Mouse (Mus musculus): Measurements from ENCODE around the gene Timp3. TPM values are rescaled to one million over a fixed set of nuclear protein-coding genes. Genes with fewer than 3 reads are reported as not detected.
A peak's percentile ranks its signal among the peaks of the same experiment; 100 is the strongest.

The Timp3 gene
- total RNA-seq, 2 experiments from 2014 or later: 511 to 546 TPM

- DNase-seq (ENCODE audit: low spot score in 2 of 2): no peak
Measured at GRCm38 (mm10) chr10:86323275-86323994, 23.3 kb downstream of the Timp3 start.

- no peak for DNase-seq (ENCODE audit: low spot score in 2 of 2)
Measured at GRCm38 (mm10) chr10:86325272-86325671, 25.1 kb downstream of the Timp3 start.

- DNase-seq (ENCODE audit: low spot score in 2 of 2): no peak
Measured at GRCm38 (mm10) chr10:86328143-86328542, 28.0 kb downstream of the Timp3 start.

DNA sequence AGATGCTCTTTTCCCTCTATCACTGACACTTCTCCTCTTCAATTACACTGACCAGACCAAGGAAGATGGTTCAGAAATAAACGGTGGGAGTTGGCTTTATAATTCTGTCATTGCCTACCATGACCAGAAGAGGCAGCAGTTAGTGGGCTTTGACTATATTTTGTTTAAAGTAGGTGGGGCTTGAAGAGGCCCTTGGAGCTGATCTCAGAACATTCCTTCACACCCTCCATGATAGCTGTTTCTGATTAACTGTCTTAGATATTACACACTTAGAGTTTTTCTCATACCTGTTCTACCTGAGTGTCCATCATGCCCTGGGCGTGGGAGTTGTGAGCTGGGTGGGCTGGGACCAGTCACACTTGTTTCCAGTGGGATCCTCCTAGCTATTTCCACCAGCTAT, 28.5 kb downstream of the Timp3 start:
- DNase-seq (ENCODE audit: low spot score in 2 of 2): no peak

DNA sequence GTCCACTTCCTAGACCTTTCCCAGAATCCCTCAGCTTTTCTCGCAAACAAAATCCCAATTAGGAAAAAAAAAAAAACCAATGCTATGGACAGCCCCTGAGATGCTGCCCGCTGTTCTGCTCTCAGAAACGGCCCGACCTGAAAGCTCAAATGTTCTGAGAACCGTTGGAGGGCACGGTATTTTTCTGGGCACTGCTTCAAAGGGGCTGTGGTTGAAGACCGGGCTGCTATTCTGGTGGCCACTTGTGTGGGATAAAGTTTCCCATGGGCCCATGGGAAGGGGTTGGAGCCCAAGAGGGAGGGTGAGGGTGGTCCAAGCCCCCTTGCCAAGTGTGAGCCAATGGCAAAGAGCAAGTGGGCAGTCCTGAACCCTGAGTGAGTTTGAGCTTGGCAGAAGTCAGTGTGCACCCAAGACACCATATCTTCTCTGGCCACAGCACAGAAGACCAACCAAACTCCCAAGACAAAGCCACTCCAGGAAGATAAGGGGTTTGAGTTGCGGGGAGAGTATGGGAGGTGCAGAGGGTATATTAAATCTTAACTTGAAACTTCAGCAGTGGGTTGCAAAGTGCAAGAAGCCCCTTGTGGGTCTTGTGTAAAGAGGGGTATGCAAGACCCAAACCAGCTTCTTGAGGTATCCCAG, 29.2 kb downstream of the Timp3 start:
- DNase-seq (ENCODE audit: low spot score in 2 of 2): no peak

- no peak for DNase-seq (ENCODE audit: low spot score in 2 of 2)
Measured at GRCm38 (mm10) chr10:86330993-86331680, 31.0 kb downstream of the Timp3 start.

GRCm38 (mm10) chr10:86331681-86332281, 31.6 kb downstream of the Timp3 start:
- no peak for DNase-seq (ENCODE audit: low spot score in 2 of 2)

GRCm38 (mm10) chr10:86332942-86333341, 32.8 kb downstream of the Timp3 start:
- DNase-seq (ENCODE audit: low spot score in 2 of 2): no peak

DNA sequence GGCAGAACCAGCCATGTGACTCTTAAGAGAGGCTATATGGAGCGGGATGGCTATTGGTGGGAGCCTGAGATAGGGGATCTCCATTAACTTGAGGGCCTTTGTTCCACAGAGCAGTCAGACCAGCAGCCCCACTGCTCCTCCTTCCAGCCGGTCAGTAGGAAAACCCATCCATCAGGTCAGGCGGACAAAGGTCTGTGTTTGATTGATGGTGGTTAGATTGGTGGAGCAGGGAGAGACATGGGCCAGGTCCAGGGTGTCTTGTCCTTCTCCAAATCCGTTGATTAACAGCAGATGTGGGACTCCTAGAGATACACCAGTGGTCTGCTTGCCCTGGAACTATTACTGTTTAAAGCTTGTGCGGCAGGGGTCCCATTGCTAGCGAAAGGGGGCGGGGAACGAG, 34.4 kb downstream of the Timp3 start:
- no peak for DNase-seq (ENCODE audit: low spot score in 2 of 2)

GRCm38 (mm10) chr10:86336506-86336905, 36.3 kb downstream of the Timp3 start:
- DNase-seq (ENCODE audit: low spot score in 2 of 2): no peak

DNA sequence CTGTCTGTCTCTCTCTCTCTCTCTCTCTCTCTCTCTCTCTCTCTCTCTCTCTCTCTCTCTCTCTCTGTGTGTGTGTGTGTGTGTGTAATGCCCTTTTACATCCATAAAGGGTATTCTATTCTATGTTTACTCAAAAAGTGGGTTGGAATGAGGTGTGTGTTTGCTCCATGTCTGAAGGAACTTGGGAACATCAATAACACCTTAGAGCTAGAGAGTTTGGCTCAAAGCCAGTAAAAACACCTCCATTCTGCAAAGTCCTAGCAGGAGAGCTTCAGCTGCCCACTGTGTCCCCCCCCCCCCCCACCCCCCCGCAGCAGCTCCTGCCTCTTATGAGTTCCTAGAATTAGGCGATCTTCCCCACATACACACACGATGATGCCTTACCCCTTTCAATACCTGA, 37.1 kb downstream of the Timp3 start:
- DNase-seq (ENCODE audit: low spot score in 2 of 2): no peak

DNA sequence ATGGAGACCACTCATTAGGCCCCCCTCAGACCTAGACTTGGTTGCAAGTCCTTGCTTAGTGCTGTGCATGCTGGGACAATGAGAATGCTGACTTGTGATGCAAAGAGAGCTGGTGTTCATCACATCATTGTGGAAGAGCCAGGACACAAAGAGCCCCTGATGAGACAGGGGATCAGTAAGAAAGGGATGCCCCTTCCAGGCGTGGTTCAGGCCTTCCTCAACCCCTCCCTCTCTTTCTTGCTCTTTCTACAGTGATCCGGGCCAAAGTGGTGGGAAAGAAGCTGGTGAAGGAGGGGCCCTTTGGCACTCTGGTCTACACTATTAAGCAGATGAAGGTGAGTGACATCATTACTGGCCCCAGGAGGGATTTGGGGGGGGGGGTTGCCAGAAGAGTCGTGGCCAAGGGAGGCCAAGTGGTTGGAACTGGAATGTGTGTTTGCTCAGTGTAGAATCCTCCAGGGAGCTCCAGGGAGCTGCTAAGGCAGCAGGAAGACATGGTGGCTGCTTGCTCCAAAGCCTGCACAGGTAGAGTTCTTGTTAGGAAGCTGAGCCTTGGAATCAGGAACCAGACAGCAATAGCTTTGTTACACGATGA, 38.0 kb downstream of the Timp3 start:
- DNase-seq (ENCODE audit: low spot score in 2 of 2): no peak

- DNase-seq (ENCODE audit: low spot score in 2 of 2): no peak
Measured at GRCm38 (mm10) chr10:86339121-86339520, 38.9 kb downstream of the Timp3 start.

- peak; percentile 74 to 84 for DNase-seq (ENCODE audit: low spot score in 2 of 2)
Measured at GRCm38 (mm10) chr10:86339649-86340379, 39.6 kb downstream of the Timp3 start.

DNA sequence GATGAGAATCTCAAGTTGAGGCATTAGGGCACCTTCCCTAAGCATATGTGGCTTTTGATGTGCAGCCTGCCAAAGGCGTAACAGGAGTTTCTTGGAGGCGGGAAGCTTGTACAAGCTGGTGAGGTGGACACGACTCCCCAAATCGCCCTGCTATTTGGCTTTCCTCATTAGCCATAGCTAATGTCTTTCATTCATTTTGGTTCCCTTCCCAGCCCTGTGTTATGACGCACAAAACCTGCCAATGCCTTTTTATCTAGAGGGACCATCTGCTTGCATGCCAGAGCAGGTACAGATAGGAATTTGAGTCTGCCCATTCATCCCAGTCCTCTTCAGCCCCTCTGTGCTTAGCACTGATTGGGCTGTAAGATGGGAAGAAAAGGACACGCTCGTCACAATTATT, 40.2 kb downstream of the Timp3 start:
- DNase-seq (ENCODE audit: low spot score in 2 of 2): peak in 1 of 2 experiments; percentile 4

DNA sequence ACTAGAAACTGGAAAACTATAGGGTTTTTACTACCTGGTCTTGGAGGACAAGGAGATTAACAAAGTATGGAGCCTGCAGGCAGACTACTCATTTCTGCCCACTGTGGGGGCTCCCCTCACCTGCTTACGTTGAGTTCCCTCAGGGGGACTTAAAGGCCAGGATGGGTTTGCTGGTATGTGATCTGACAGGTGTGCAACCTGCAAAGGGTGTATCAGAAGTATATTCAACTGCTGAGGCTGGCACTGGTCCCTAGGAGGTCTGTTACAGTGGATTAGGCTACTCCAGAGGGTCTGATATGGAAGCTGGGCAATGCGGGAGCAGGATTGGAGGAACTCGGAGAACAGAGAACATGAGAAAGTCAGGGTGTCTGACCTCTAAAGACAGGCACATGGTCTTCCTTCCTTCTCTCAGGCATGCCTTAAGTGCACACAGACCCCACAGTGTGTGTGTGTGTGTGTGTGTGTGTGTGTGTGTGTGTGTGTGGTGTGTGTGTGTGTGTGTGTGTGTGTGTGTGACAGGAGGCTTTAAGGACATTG, 40.9 kb downstream of the Timp3 start:
- peak in 1 of 2 experiments; percentile 11 for DNase-seq (ENCODE audit: low spot score in 2 of 2)

DNA sequence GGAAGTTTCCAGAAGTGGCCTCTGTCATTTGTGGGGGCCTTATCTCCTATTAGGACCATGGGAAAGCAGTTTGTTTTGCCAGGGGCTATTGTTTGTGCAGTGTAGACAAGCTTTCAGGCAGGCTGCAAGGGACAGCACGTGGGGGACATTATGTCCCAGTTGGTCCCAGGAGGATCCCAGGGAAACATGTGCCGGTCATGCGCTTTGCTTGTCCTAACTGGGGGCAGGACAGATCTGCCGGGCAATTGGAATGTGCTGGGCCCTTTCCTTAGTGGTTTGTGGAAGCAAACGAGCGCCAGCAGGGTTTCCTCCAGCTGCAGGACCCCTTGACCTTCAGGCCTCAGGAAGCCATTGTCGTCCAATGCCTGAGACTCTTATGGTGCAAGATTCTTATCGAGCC, 41.4 kb downstream of the Timp3 start:
- peak; percentile 36 to 56 for DNase-seq (ENCODE audit: low spot score in 2 of 2)

DNA sequence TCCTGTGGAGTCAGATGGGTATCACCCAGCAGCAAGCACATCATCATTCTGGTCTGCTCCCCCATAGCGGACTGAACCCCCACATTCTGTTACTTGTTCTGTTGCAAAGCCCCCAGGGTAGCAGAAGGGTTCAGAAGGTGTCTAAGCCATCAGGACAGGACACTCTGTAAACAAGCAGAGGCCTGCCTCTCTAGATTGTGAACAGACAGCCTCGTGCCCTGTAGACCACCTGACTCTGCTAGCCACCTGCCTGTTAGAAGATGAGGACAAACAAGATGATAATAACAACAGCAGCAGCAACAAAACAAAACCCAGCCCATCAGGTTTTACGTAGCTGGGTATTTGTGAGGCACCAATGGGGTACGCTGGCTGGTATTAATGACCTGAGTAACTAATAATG, 42.0 kb downstream of the Timp3 start:
- no peak for DNase-seq (ENCODE audit: low spot score in 2 of 2)

- DNase-seq (ENCODE audit: low spot score in 2 of 2): no peak
Measured at GRCm38 (mm10) chr10:86342713-86343112, 42.5 kb downstream of the Timp3 start.

DNA sequence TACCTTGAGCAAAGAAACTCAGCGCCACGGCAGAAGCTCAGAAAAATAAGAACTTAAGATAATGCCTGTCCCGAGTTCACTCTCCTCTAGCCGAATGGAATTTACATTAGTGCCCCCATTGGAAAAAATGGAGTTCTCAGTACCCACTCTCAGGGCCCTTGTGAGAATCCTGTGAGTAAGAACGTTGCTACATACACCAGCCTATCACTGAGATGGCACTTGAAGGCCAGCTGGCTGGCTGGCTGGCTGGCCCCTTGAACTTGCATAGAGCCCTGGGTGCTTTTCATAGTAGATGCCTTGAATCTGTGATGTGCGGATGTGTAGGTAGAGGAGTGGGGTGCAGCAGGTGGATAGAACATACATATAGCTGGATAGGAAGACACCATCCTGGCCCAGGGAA, 43.2 kb downstream of the Timp3 start:
- peak in 1 of 2 experiments; percentile 2 for DNase-seq (ENCODE audit: low spot score in 2 of 2)

Data from adrenal gland, adult 18-20 months (tissue).